ENCODE assay signal across 13 mouse cellular contexts in genomic region chr17:31034674-31035356, GRCm38 (mm10). TPM values are rescaled to one million over a fixed set of nuclear protein-coding genes. Genes with fewer than 3 reads are reported as not detected.
DNase-seq lines count a peak whose midpoint lies in the region; ATAC-seq and TF ChIP-seq lines count a peak whose summit lies in the region.
"Had no signal": no experiment of that assay in that cellular context is flagged by ENCODE, and none has a peak within 500 bp of the region (broad histone marks: within the 10 kb centered on the region; RNA-seq: fewer than 3 reads in every experiment).

No protein-coding gene starts in this region.

- H3K4me1 ChIP-seq in heart, embryonic 12.5 days (replicated peaks) = peaks cover 20% of the 10 kb centered on the region
- H3K4me1 ChIP-seq in heart, embryonic 11.5 days (ENCODE audit: control insufficient read depth, insufficient read depth, low read length) = peaks cover 11% of the 10 kb centered on the region

- no peak for ATAC-seq in heart, embryonic 12.5 days (ENCODE audit: insufficient number of reproducible peaks, low FRiP score)
- no peak for ATAC-seq in heart, embryonic 11.5 days (replicated peaks; ENCODE audit: insufficient number of reproducible peaks, low FRiP score, low TSS enrichment)
- ATAC-seq: midbrain, embryonic 15.5 days had no signal

- H3K9ac ChIP-seq in heart, embryonic 12.5 days = no peak overlapping the region
- H3K9ac ChIP-seq in heart, embryonic 11.5 days (ENCODE audit: low read depth, low read length) = no peak overlapping the region
- H3K9ac ChIP-seq: embryonic facial prominence, embryonic 13.5 days; midbrain, embryonic 15.5 days had no signal

- no peaks in the 10 kb centered on the region for H3K36me3 ChIP-seq in heart, embryonic 12.5 days
- H3K36me3 ChIP-seq in heart, embryonic 11.5 days (ENCODE audit: control insufficient read depth, insufficient read depth, low read length) = no peaks in the 10 kb centered on the region
- H3K36me3 ChIP-seq: embryonic facial prominence, embryonic 13.5 days; midbrain, embryonic 15.5 days had no signal

- 0 out of 2 replicates have a peak overlapping the region, but pooled peaks have one; percentile 32 for H3K4me2 ChIP-seq in heart, embryonic 12.5 days
- no peak overlapping the region for H3K4me2 ChIP-seq in heart, embryonic 11.5 days
- H3K4me2 ChIP-seq: embryonic facial prominence, embryonic 13.5 days; midbrain, embryonic 15.5 days had no signal

- H3K27me3 ChIP-seq in heart, embryonic 12.5 days (replicated peaks) = no peaks in the 10 kb centered on the region
- no peaks in the 10 kb centered on the region for H3K27me3 ChIP-seq in heart, embryonic 11.5 days (ENCODE audit: control insufficient read depth, insufficient read depth, low read length)
- H3K27me3 ChIP-seq: embryonic facial prominence, embryonic 13.5 days; midbrain, embryonic 15.5 days had no signal

- no peak for DNase-seq in left cerebral cortex, adult 2 months (ENCODE audit: extremely low spot score in 1 of 2, low spot score in 2 of 2)
- no peak for DNase-seq in left cerebral cortex, postnatal 4 days
- DNase-seq in thymus, postnatal 14 days = peak; percentile 12
- no peak for DNase-seq in thymus, postnatal 36 days
- no peak for DNase-seq in embryo, embryonic 10.5 days (ENCODE audit: low spot score)
- DNase-seq: adrenal gland, postnatal 36 days; cerebellum, adult 9-10 months; gastrocnemius, postnatal 25 days; kidney, adult 9 months had no signal

- intact Hi-C loops in left cerebral cortex, adult 2 months (cut with DNase I) = no loop called here
- intact Hi-C loops in left cerebral cortex, postnatal 4 days (cut with DNase I) = no loop called here

- no peak overlapping the region for H3K4me3 ChIP-seq in heart, embryonic 12.5 days
- H3K4me3 ChIP-seq in heart, embryonic 11.5 days (ENCODE audit: low read depth, low read length) = no peak overlapping the region
- no peak overlapping the region for H3K4me3 ChIP-seq in left cerebral cortex, adult 2 months
- H3K4me3 ChIP-seq: embryonic facial prominence, embryonic 13.5 days; midbrain, embryonic 15.5 days had no signal

- 65% methylated on average over 9 of the region's 9 CpGs for WGBS in heart, embryonic 12.5 days
- WGBS in heart, embryonic 11.5 days (ENCODE audit: insufficient replicate concordance) = 72% methylated on average over 9 of the region's 9 CpGs

- H3K9me3 ChIP-seq in heart, embryonic 12.5 days (replicated peaks) = peaks cover 11% of the 10 kb centered on the region
- H3K9me3 ChIP-seq in heart, embryonic 11.5 days (replicated peaks; ENCODE audit: control insufficient read depth, low read length) = no peaks in the 10 kb centered on the region
- H3K9me3 ChIP-seq: midbrain, embryonic 15.5 days had no signal

- H3K27ac ChIP-seq in heart, embryonic 12.5 days (ENCODE audit: poor library complexity, severe bottlenecking) = no peak overlapping the region
- no peak overlapping the region for H3K27ac ChIP-seq in heart, embryonic 11.5 days (ENCODE audit: low read depth, low read length)
- H3K27ac ChIP-seq in left cerebral cortex, adult 2 months = peak overlapping the region; percentile 11; the same call in 1 of the 2 replicates
- H3K27ac ChIP-seq: embryonic facial prominence, embryonic 13.5 days; midbrain, embryonic 15.5 days had no signal

- no peak for TF ChIP-seq CTCF in left cerebral cortex, adult 2 months (IDR thresholded peaks at IDR 0.05)

RNA-seq across cellular contexts. Expression of gene Abcg1, which starts 22.7 kb away (rescaled TPM):
- 5.5 and 6.6 TPM in 2 replicates for polyA plus RNA-seq in heart, embryonic 12.5 days (2016; fragmentation: Nextera tagmentation; extraction: Ambion mirVana)
- 4.6 and 6.4 TPM in 2 replicates for polyA plus RNA-seq in heart, embryonic 11.5 days (2014; fragmentation: Nextera tagmentation; extraction: Ambion mirVana)
- 10 to 100 TPM; 76.5 to 77.6 TPM for total RNA-seq in left cerebral cortex, adult 2 months (2021)
- total RNA-seq in left cerebral cortex, postnatal 4 days (2021) = 10 to 100 TPM; 18.5 to 20.0 TPM
